Mouse (Mus musculus) layer of hippocampus, postnatal 10 days (tissue): Measurements from ENCODE around the gene Olfr1312. TPM values are rescaled to one million over a fixed set of nuclear protein-coding genes. Genes with fewer than 3 reads are reported as not detected.
"Not testable (repeated sequence)": the region's sequence is repeated elsewhere in the genome, so short reads cannot be mapped to it uniquely, and the experiment has no call there.

ENCODE experiments used
- DNase-seq, 2 experiments: peaks; one replicate each; pipeline ENCODE4 v3.0.0; 2021; ENCODE audit warnings: low spot score in 2 of 2
- long read RNA-seq: library from polyadenylated mRNA; stranded (forward); transcript quantifications from one replicate; pipeline ENCODE4 v2.0.0, GENCODE M21; 2023
- total RNA-seq, 2 experiments: library from RNA; stranded (reverse); gene quantifications; 2 replicates each; pipeline ENCODE4 v1.2.3; 2021

Olfr1312 gene
- total RNA-seq = not detected
- long read RNA-seq = 0 reads

- DNase-seq = no peak
Observed at GRCm38 (mm10) chr2:112050138-112050537, at the start of gene Olfr1312. TSS of gene Olfr1312 (minus strand) at chr2:112050238.

- DNase-seq = no peak
Observed at GRCm38 (mm10) chr2:112096681-112097080, 46.6 kb upstream of the Olfr1312 start, which contains the start of gene Olfr1314. TSS of gene Olfr1314 (minus strand) at chr2:112096781.

GRCm38 (mm10) chr2:112077743-112078142 is 27.7 kb upstream of the Olfr1312 start, which contains the start of gene Olfr1313:
TSS of gene Olfr1313 (minus strand) at chr2:112077843.
- DNase-seq = no peak

- not testable (repeated sequence) for DNase-seq
Observed at GRCm38 (mm10) chr2:112026971-112027370, 23.1 kb downstream of the Olfr1312 start.

DNA sequence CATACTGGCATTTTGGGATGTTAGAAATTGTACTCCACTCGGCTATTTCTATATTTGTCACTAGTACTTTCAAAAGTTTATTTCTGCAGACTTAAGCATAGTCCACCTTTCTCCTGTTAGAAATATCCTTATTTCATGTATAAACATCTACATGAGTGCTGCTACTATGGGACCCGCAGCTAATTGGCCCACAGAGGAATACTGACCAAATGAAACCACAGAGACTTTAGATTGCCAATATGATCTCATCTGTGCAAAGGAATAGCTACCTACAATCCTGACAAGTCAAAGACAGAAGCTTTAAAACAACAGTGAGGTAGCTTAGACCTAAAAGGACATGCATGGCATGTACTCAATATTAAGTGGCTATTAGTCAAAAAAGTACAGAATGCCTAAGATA is 25.7 kb downstream of the Olfr1312 start, which contains the start of gene Olfr1311:
Gene Olfr1311 (minus strand): TSS at position 101 of the 400 bp plus-strand sequence.
- no peak for DNase-seq

- no peak for DNase-seq
Observed at GRCm38 (mm10) chr2:112014900-112015299, 35.1 kb downstream of the Olfr1312 start.

DNA sequence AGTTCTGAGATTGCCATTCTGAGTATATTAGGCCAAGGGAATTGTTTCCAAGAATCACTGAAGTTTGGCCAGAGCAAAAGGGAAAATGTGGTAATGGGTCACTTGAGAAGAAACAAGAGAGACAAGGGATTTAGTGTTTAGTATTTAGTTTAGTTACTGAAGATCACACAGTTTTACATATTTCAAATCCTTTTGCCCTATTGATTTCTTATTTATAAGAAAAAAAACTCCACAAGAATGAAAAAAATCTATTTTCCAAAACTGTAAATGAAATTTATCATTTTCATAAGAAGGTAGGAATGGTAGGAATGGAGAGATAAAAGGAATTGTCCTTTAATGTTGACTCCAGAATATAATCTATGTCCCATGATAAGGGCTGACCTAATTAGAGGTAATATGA is 37.4 kb downstream of the Olfr1312 start, which contains the start of gene Olfr1310:
Gene Olfr1310 (minus strand): TSS at position 101 of the 400 bp plus-strand sequence.
- DNase-seq = no peak

- no peak for DNase-seq
Observed at GRCm38 (mm10) chr2:111990181-111990580, 59.9 kb downstream of the Olfr1312 start, which contains the start of gene Olfr1309. TSS of gene Olfr1309 (minus strand) at chr2:111990281.

Other genes with a start within 250 kb of the Olfr1312 start
- gene Olfr1303, start 229.9 kb downstream of the Olfr1312 start, total RNA-seq = not detected
- not detected for gene Olfr1305, start 173.1 kb downstream of the Olfr1312 start, total RNA-seq
- gene Olfr1306, start 134.0 kb downstream of the Olfr1312 start, total RNA-seq = not detected
- gene Olfr1307, start 100.8 kb downstream of the Olfr1312 start, total RNA-seq = under 1 TPM; 0.02 to 0.04 TPM
- not detected for gene Olfr1308, start 85.3 kb downstream of the Olfr1312 start, total RNA-seq
- not detected for gene Olfr1309, start 60.0 kb downstream of the Olfr1312 start, total RNA-seq
- not detected for gene Olfr1310, start 37.5 kb downstream of the Olfr1312 start, total RNA-seq
- not detected for gene Olfr1311, start 25.8 kb downstream of the Olfr1312 start, total RNA-seq
- not detected for gene Olfr1313, start 27.6 kb upstream of the Olfr1312 start, total RNA-seq
- gene Olfr1314, start 46.5 kb upstream of the Olfr1312 start, total RNA-seq = not detected
- gene Olfr1315-ps1, start 65.2 kb upstream of the Olfr1312 start, total RNA-seq = not detected
- not detected for gene Olfr1316, start 84.7 kb upstream of the Olfr1312 start, total RNA-seq
- not detected for gene Olfr1317, start 90.1 kb upstream of the Olfr1312 start, total RNA-seq
- gene Olfr1318, start 104.0 kb upstream of the Olfr1312 start, total RNA-seq = not detected
- gene Lpcat4, start 189.2 kb upstream of the Olfr1312 start, total RNA-seq = 10 to 100 TPM; 59.7 to 62.4 TPM
- not detected for gene Nutm1, start 209.1 kb upstream of the Olfr1312 start, total RNA-seq
- gene Nop10, start 211.7 kb upstream of the Olfr1312 start, total RNA-seq = 10 to 100 TPM; 61.9 to 80.6 TPM
- 10 to 100 TPM; 81.2 to 83.7 TPM for gene Slc12a6, start 215.6 kb upstream of the Olfr1312 start, total RNA-seq
- gene Gm21985, start 216.1 kb upstream of the Olfr1312 start, total RNA-seq = 1 to 10 TPM; 1.0 to 1.3 TPM